Mouse (Mus musculus) MEL (cell line): ENCODE results near the gene Fgfr2. TPM values are rescaled to one million over a fixed set of nuclear protein-coding genes. Genes with fewer than 3 reads are reported as not detected.

Experiments used
- DNase-seq: peaks from one replicate; pipeline ENCODE4 v3.0.0; 2011; ENCODE audit warnings: low read depth, low spot score
- H3K27ac ChIP-seq: 2 replicates; pipeline ENCODE4 v1.5.1; 2012; ENCODE audit warnings: low read depth, mild to moderate bottlenecking, control low read depth, low read length, moderate library complexity; ENCODE audit not compliant: control insufficient read depth
- H3K27me3 ChIP-seq, 2 experiments: fragments of 150-350 bp in 1 of 2; sonication (generic) in 1 of 2; 2 replicates each; pipeline ENCODE4 v1.6.1; 2012; ENCODE audit warnings: low read length in 2 of 2, mild to moderate bottlenecking in 2 of 2, improper control_type of control experiment in 1 of 2, moderate library complexity in 1 of 2; ENCODE audit not compliant: insufficient read depth in 2 of 2, control insufficient read depth in 1 of 2
- H3K36me3 ChIP-seq, 2 experiments: 2 replicates each; pipeline ENCODE4 v1.6.1; 2012 to 2014; ENCODE audit warnings: low read length in 2 of 2, improper control_type of control experiment in 1 of 2, inconsistent platforms in 1 of 2, mild to moderate bottlenecking in 1 of 2; ENCODE audit not compliant: insufficient read depth in 2 of 2, control insufficient read depth in 1 of 2
- H3K4me1 ChIP-seq, 2 experiments: fragments of 150-350 bp in 1 of 2; sonication (generic) in 1 of 2; 2 replicates each; pipeline ENCODE4 v1.6.1; 2012; ENCODE audit warnings: low read length in 2 of 2, improper control_type of control experiment in 1 of 2, mild to moderate bottlenecking in 1 of 2; ENCODE audit not compliant: insufficient read depth in 2 of 2, control insufficient read depth in 1 of 2
- H3K4me3 ChIP-seq, 2 experiments: fragments of 150-350 bp in 1 of 2; sonication (generic) in 1 of 2; 2 replicates each; pipeline ENCODE4 v1.5.1; 2012; ENCODE audit warnings: low read depth in 2 of 2, low read length in 2 of 2, mild to moderate bottlenecking in 2 of 2, moderate library complexity in 2 of 2, control low read depth in 1 of 2, improper control_type of control experiment in 1 of 2; ENCODE audit not compliant: control insufficient read depth in 1 of 2, insufficient read depth in 1 of 2
- H3K79me2 ChIP-seq: 2 replicates; pipeline ENCODE4 v1.6.1; 2012; ENCODE audit warnings: mild to moderate bottlenecking, low read length, moderate library complexity; ENCODE audit not compliant: control insufficient read depth, poor library complexity, insufficient read depth
- H3K9ac ChIP-seq: 2 replicates; pipeline ENCODE4 v1.6.1; 2012; ENCODE audit warnings: low read depth, mild to moderate bottlenecking, control low read depth, low read length, moderate library complexity; ENCODE audit not compliant: control insufficient read depth, poor library complexity, severe bottlenecking
- H3K9me3 ChIP-seq: fragments of 150-350 bp; sonication (generic); replicated peaks from 2 replicates; pipeline ENCODE4 v1.6.1; 2012; ENCODE audit warnings: mild to moderate bottlenecking, low read length, improper control_type of control experiment, moderate library complexity; ENCODE audit not compliant: insufficient read depth
- BHLHE40 ChIP-seq: IDR thresholded peaks from 2 replicates; pipeline ENCODE4 v1.6.1; 2012; ENCODE audit warnings: low read depth, mild to moderate bottlenecking, inconsistent platforms, low read length, improper control_type of control experiment, borderline replicate concordance
- CHD1 ChIP-seq: IDR thresholded peaks from 2 replicates; pipeline ENCODE4 v1.6.1; 2012; ENCODE audit warnings: low read depth, mild to moderate bottlenecking, inconsistent platforms, low read length, improper control_type of control experiment
- CHD2 ChIP-seq: IDR thresholded peaks from 2 replicates; pipeline ENCODE4 v1.6.1; 2011; ENCODE audit warnings: low read length, improper control_type of control experiment
- HCFC1 ChIP-seq: IDR thresholded peaks from 2 replicates; pipeline ENCODE4 v1.6.1; 2012; ENCODE audit warnings: low read depth, mild to moderate bottlenecking, inconsistent platforms, low read length, improper control_type of control experiment, moderate library complexity
- JUND ChIP-seq: IDR thresholded peaks from 2 replicates; pipeline ENCODE4 v1.6.1; 2011; ENCODE audit warnings: low read depth, mild to moderate bottlenecking, improper control_type of control experiment, low read length
- MAFK ChIP-seq: IDR thresholded peaks from 2 replicates; pipeline ENCODE4 v1.6.1; 2011; ENCODE audit warnings: low read depth, mild to moderate bottlenecking, low read length, improper control_type of control experiment, borderline replicate concordance
- MAZ ChIP-seq: IDR thresholded peaks from 2 replicates; pipeline ENCODE4 v1.6.1; 2012; ENCODE audit warnings: low read depth, mild to moderate bottlenecking, inconsistent platforms, low read length, improper control_type of control experiment
- MYB ChIP-seq: IDR thresholded peaks from 2 replicates; pipeline ENCODE4 v1.6.1; 2011; ENCODE audit warnings: mild to moderate bottlenecking, low read depth, low read length, improper control_type of control experiment
- MYC ChIP-seq: IDR thresholded peaks from 2 replicates; pipeline ENCODE4 v1.6.1; 2011; ENCODE audit warnings: low read depth, mild to moderate bottlenecking, low read length, improper control_type of control experiment, moderate library complexity
- NELFE ChIP-seq: IDR thresholded peaks from 2 replicates; pipeline ENCODE4 v1.6.1; 2011; ENCODE audit warnings: low read depth, low read length, improper control_type of control experiment
- NRF1 ChIP-seq: IDR thresholded peaks from 2 replicates; pipeline ENCODE4 v1.6.1; 2014; ENCODE audit warnings: low read depth, mild to moderate bottlenecking, inconsistent platforms, low read length, improper control_type of control experiment, moderate library complexity; ENCODE audit not compliant: poor library complexity, insufficient read depth, severe bottlenecking
- POLR2A ChIP-seq, 2 experiments: IDR thresholded peaks; 2 replicates each; pipeline ENCODE4 v1.6.1; 2011 to 2012; ENCODE audit warnings: low read length in 2 of 2, mild to moderate bottlenecking in 2 of 2, control low read depth in 1 of 2, improper control_type of control experiment in 1 of 2, low read depth in 1 of 2, moderate library complexity in 1 of 2; ENCODE audit not compliant: control insufficient read depth in 1 of 2, insufficient read depth in 1 of 2, poor library complexity in 1 of 2
- POLR2AphosphoS5 ChIP-seq: IDR thresholded peaks from 2 replicates; pipeline ENCODE4 v1.6.1; 2012; ENCODE audit warnings: low read depth, borderline replicate concordance, mild to moderate bottlenecking, inconsistent platforms, low read length, moderate library complexity, mixed read lengths
- RAD21 ChIP-seq: IDR thresholded peaks from 2 replicates; pipeline ENCODE4 v1.6.1; 2011; ENCODE audit warnings: mild to moderate bottlenecking, low read depth, low read length, improper control_type of control experiment
- RCOR1 ChIP-seq: IDR thresholded peaks from 2 replicates; pipeline ENCODE4 v1.6.1; 2012; ENCODE audit warnings: low read depth, mild to moderate bottlenecking, inconsistent platforms, low read length, improper control_type of control experiment
- TCF12 ChIP-seq: IDR thresholded peaks from 2 replicates; pipeline ENCODE4 v1.6.1; 2014; ENCODE audit warnings: low read depth, mild to moderate bottlenecking, inconsistent platforms, low read length, improper control_type of control experiment, moderate library complexity
- UBTF ChIP-seq: IDR thresholded peaks from 2 replicates; pipeline ENCODE4 v1.6.1; 2012; ENCODE audit warnings: low read depth, mild to moderate bottlenecking, inconsistent platforms, low read length, improper control_type of control experiment, moderate library complexity, borderline replicate concordance; ENCODE audit not compliant: insufficient read depth
- USF1 ChIP-seq: IDR thresholded peaks from 2 replicates; pipeline ENCODE4 v1.6.1; 2014; ENCODE audit warnings: low read depth, mild to moderate bottlenecking, inconsistent platforms, low read length, improper control_type of control experiment, moderate library complexity
- ZC3H11A ChIP-seq: IDR thresholded peaks from 2 replicates; pipeline ENCODE4 v1.6.1; 2012; ENCODE audit warnings: low read depth, mild to moderate bottlenecking, inconsistent platforms, low read length, improper control_type of control experiment
- ZKSCAN1 ChIP-seq: IDR thresholded peaks from 2 replicates; pipeline ENCODE4 v1.6.1; 2012; ENCODE audit warnings: low read depth, mild to moderate bottlenecking, inconsistent platforms, low read length, improper control_type of control experiment, moderate library complexity
- ZMIZ1 ChIP-seq: IDR thresholded peaks from 2 replicates; pipeline ENCODE4 v1.6.1; 2012; ENCODE audit warnings: low read depth, mild to moderate bottlenecking, inconsistent platforms, low read length, improper control_type of control experiment, moderate library complexity
- polyA plus RNA-seq, 2 experiments: library from polyadenylated mRNA; stranded (reverse) in 1 of 2; unstranded in 1 of 2; fragments of >175 nt in 1 of 2; fragments of >200 nt in 1 of 2; gene quantifications; 2 replicates each; pipeline versions ENCODE4 v1.2.1 to v1.2.4; 2012; ENCODE audit warnings: low replicate concordance in 2 of 2, low read depth in 1 of 2; ENCODE audit not compliant: insufficient read length in 2 of 2, insufficient read depth in 1 of 2, missing spikeins in 1 of 2
- total RNA-seq: library from RNA; depleted of rRNA; stranded (reverse); fragments of 300-350 nt; gene quantifications from 2 replicates; pipeline ENCODE4 v1.2.3, GENCODE M21; 2012

Fgfr2 gene
- total and polyA plus RNA-seq, 3 experiments = not detected

GRCm38 (mm10) chr7:132681831-132682230, 441.3 kb downstream of the Fgfr2 start:
- H3K9ac ChIP-seq = no peak overlapping the region
- H3K27me3 ChIP-seq = no peaks in the 10 kb centered on the region
- no peak for DNase-seq
- no peak overlapping the region for H3K27ac ChIP-seq
- TF ChIP-seq ZKSCAN1 = no peak
- no peak for TF ChIP-seq USF1
- no peak for TF ChIP-seq RCOR1
- TF ChIP-seq POLR2A (IDR thresholded peaks at IDR 0.05; ENCODE audit: control insufficient read depth in 1 of 2, insufficient read depth in 1 of 2, low read depth in 1 of 2, low read length in 2 of 2, poor library complexity in 1 of 2) = no peak
- TF ChIP-seq, all 39 proteins: peak for 0
- Histone ChIP-seq H3K4me3 (no peak overlapping the region), H3K36me3 (peaks cover 0 to 22% of the 10 kb centered on the region in 2 experiments; a peak in 2 of 4 replicates), H3K9me3 (no peaks in the 10 kb centered on the region), H3K79me2 (no peaks in the 10 kb centered on the region), H3K4me1 (peaks cover 19 to 25% of the 10 kb centered on the region in 2 experiments)

DNA sequence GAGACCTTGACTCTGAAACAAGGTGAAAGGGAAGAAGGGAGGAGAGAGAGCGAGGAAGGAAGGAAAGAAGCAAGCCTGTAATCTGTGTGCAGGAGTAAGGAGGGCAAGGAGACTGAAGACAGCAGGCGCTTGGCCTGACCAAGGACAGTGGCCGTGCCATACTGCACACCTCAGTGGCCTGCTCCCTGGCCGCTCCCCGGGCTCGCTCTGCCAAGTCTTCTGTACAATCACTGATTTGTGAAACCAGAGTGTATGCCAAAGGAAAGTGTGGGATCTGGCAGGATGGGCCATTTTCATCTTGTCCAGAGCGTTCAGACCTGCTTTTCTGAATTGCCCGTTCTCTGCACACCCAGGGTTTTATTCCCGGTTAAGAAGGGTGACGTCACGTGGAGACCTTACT, 441.9 kb downstream of the Fgfr2 start:
- Histone ChIP-seq H3K9me3 (no peaks in the 10 kb centered on the region), H3K79me2 (no peaks in the 10 kb centered on the region), H3K36me3 (peaks cover 0 to 19% of the 10 kb centered on the region in 2 experiments; a peak in 2 of 4 replicates), H3K4me1 (peaks cover 19 to 22% of the 10 kb centered on the region in 2 experiments), H3K27ac (no peak overlapping the region), H3K27me3 (no peaks in the 10 kb centered on the region), H3K9ac (no peak overlapping the region), H3K4me3 (no peak overlapping the region)
- TF ChIP-seq ZMIZ1 = no peak
- TF ChIP-seq UBTF = no peak
- no peak for TF ChIP-seq MAFK
- no peak for TF ChIP-seq CHD2
- no peak for TF ChIP-seq ZC3H11A
- no peak for TF ChIP-seq POLR2AphosphoS5
- TF ChIP-seq NRF1 = no peak
- TF ChIP-seq CHD1 = no peak
- TF ChIP-seq BHLHE40 = no peak
- TF ChIP-seq MYB = no peak
- TF ChIP-seq HCFC1 = no peak
- no peak for TF ChIP-seq MAZ
- TF ChIP-seq POLR2A (IDR thresholded peaks at IDR 0.05; ENCODE audit: control insufficient read depth in 1 of 2, insufficient read depth in 1 of 2, low read depth in 1 of 2, low read length in 2 of 2, poor library complexity in 1 of 2) = no peak
- no peak for TF ChIP-seq MYC
- no peak for TF ChIP-seq RAD21
- TF ChIP-seq TCF12 = no peak
- no peak for TF ChIP-seq NELFE
- no peak for TF ChIP-seq JUND
- no peak for TF ChIP-seq USF1
- DNase-seq = no peak
